Mouse (Mus musculus) ovary, postnatal 14 days (tissue): ENCODE data around the gene Kcnj6.
A peak's percentile ranks its signal among the peaks of the same experiment; 100 is the strongest.
"Not testable (repeated sequence)": the region's sequence is repeated elsewhere in the genome, so short reads cannot be mapped to it uniquely, and the experiment has no call there.

ENCODE experiments used
- DNase-seq: peaks from one replicate; pipeline ENCODE4 v3.0.0; 2022; ENCODE audit warnings: low spot score

Gene Kcnj6

GRCm38 (mm10) chr16:94850393-94850792 is 147.1 kb downstream of the Kcnj6 start:
- DNase-seq, result no peak

GRCm38 (mm10) chr16:94845996-94846395 is 151.5 kb downstream of the Kcnj6 start:
- no peak for DNase-seq

- no peak for DNase-seq
Measured at GRCm38 (mm10) chr16:94844769-94845168, 152.7 kb downstream of the Kcnj6 start.

- no peak for DNase-seq
Measured at GRCm38 (mm10) chr16:94839398-94839797, 158.1 kb downstream of the Kcnj6 start.

- no peak for DNase-seq
Measured at GRCm38 (mm10) chr16:94837881-94838280, 159.6 kb downstream of the Kcnj6 start.

DNA sequence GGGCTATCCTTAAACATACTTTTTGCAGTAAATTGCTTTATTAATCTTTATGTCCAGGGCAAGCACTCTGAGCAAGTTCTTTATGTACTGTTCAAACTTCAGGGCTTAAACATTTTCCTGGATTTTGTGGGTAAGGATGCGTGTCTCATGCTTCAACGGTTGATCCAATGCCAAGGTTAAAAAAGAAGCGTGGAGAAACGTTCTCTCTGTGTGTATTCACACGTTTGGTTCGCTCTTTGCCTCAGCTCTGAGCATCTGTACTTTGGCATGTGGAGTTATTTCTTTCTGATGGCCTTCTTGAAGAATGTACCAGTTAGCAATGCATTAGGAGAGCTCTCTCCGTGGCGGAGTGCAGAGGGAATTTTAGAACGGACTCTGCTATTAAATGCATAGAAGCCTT is 163.0 kb downstream of the Kcnj6 start:
- no peak for DNase-seq

DNA sequence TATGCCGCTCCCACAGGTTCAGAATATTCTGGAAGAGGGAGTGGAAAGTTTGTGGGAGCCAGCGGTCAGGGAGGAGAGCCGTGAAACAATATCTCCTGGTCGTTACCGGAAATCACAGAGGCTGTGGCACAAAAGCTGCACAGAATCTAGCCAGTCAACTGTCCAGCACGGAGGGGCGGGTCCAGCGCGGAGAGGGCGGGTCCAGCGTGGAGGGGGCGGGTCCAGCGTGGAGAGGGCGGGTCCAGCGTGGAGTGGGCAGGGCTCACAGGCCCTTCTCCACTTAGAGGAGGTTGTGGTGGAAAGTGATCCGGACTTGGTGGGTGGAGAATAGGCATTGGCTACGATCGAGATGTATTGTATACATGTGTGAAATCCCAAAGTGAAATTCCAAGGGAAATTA is 169.3 kb downstream of the Kcnj6 start:
- DNase-seq, result no peak

DNA sequence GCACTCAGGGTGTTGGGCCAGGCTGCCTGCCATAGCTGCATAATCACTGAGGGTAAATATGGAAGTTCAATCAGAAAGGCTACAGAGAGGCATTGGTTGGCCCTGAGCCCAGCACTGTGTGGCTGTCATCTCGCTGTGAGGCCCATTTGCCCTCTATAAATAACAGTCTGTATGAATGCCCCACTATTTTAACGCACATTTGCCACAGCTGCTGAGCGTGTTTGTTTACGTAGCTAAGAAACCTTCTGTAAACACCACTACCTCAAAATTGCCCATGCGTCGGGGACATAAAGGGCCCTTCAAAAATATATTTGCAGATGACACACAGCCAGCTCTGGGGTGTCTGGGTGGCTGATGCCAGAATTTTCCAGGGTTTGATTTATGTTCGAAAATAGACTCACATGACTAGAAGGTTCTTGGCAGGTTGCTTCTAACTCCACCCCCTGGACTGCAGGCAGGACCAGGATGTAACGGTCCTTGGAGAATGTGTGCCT is 170.4 kb downstream of the Kcnj6 start:
- no peak for DNase-seq

- no peak for DNase-seq
Measured at GRCm38 (mm10) chr16:94825274-94825673, 172.2 kb downstream of the Kcnj6 start.

GRCm38 (mm10) chr16:94822611-94823010 is 174.9 kb downstream of the Kcnj6 start:
- no peak for DNase-seq

DNA sequence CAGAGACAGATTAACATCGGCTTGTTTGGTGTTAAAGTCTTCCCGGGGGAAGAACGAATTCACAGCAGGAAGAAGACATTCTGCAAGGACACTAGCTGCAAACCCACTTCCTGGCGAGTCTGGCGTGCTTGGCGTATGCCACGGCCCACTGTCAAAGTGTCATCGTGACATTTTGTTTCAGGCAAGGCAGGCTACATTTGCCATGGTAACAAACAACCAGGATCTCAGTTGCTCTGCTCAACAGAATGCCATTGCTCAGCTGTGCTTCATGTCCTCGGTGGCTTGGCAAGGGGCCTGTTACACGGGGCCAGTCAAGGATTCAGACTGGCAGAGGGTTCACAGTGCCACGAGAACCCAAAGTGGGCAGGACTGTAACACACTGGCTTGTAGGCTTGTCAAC is 175.9 kb downstream of the Kcnj6 start:
- no peak for DNase-seq

DNA sequence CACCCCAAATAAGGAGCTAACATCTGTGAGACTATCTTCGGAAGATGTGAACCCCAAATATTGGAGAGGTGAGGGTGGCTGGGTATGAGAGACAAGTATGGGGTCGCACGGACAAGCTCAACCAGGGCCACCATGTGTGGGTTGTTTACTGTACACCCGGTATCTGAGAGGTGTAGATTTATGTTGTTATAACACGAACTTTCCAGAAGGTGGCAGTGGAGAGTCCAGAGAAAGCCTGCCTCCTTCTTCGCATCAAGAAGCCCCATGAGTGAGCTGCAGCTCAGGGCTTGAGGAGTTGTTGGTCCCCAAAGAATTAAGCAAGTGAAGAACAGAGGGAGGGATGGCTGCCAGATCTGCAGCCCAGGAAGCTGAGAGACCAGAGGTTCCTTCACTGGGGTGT is 181.1 kb downstream of the Kcnj6 start:
- peak; percentile 2 for DNase-seq

- no peak for DNase-seq
Measured at GRCm38 (mm10) chr16:94815891-94816290, 181.6 kb downstream of the Kcnj6 start.

- not testable (repeated sequence) for DNase-seq
Measured at GRCm38 (mm10) chr16:94809286-94809685, 188.2 kb downstream of the Kcnj6 start.

DNA sequence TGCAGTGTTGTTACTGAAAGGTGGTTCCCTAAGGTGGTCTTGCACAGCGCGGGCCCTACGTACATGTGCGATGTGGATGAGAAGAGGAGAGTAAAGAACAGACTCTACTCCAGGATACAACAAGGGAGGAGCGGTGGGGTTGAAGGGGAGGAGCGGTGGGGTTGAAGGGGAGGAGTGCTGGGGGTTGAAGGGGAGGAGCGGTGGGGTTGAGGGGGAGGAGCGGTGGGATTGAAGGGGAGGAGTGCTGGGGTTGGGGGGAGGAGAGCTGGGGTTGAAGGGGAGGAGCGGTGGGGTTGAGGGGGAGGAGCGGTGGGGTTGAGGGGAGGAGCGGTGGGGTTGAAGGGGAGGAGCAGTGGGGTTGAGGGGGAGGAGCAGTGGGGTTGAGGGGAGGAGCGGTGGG is 199.3 kb downstream of the Kcnj6 start:
- no peak for DNase-seq

GRCm38 (mm10) chr16:94797366-94797765 is 200.1 kb downstream of the Kcnj6 start:
- DNase-seq, result no peak

DNA sequence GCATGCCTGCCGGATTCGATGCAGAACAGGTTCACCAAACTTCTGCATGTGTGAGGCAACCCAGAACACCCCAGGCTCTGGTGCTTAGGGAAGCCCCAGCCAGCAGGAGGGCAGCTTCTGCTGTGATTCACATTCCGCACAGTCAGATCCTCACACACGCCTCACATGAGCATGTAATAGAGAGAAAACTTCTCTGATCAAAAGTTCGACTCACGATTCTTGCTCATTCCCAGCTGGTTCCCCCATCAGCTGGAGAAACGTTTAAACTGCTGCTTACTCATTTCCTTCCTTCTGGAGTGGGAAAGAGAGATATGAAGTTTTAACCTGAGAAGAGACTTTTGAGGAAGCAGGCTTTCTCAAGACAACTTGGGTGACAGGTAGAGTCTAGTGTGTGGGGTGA is 204.5 kb downstream of the Kcnj6 start:
- no peak for DNase-seq

DNA sequence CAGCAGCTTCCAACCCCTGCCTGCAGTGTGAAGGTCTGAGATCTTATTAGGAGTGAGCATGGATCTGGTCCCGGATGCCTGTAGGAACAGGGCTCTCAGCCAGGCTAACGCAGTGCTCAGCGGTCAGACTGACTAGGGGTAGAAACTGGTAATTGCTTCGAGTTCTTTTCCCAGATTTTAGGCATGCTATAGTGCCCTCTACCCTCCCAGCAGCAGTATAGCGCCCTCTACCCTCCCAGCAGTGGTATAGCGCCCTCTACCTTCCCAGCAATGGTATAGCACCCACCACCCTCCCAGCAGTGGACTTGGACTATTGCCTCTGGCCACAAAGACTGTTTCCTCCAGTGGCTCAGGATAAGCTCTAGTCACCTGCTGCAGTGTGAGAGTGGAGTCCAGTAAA is 207.5 kb downstream of the Kcnj6 start:
- DNase-seq, result peak; percentile 15

DNA sequence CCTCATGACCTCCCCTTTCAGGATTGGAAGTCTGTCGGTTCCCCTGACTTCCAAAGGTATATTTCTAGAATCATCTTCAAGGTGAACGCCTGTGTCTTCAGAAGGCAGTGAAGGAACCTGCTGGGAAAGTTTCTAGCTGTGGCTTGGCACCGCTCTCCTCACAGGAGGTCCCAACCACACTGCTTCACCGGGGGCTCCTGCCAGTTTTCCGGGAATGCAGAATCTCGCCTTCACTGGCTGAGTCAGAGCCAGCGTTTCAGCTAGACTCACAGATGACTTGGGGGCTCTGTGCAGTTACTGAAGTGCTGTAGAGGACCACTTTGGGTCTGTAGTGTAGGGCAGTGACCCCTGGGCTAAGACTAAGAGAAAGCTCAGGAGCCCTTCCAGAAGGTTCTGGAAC is 208.8 kb downstream of the Kcnj6 start:
- no peak for DNase-seq

DNA sequence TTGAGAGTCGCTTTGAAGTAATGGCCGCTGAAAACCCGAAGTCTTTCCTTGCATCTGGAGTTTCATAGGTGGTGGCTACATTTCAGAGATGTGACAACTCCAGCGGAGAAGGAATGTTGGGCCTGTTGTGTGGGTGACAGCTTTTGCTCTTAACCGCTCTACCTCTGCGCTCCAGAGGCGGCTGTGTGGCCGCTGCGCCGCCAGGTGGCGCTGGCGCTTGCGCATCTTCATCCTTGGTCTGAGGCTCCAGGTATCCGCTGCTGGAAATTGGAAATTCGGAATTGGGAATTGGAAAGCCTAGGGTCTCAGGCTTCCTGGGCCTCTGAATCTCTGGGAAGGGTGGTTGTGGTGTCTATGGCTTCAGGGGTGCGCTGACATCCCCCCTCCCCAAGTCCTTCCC is 209.3 kb downstream of the Kcnj6 start:
- peak; percentile 58 for DNase-seq

- DNase-seq, result no peak
Measured at GRCm38 (mm10) chr16:94785873-94786272, 211.6 kb downstream of the Kcnj6 start.

DNA sequence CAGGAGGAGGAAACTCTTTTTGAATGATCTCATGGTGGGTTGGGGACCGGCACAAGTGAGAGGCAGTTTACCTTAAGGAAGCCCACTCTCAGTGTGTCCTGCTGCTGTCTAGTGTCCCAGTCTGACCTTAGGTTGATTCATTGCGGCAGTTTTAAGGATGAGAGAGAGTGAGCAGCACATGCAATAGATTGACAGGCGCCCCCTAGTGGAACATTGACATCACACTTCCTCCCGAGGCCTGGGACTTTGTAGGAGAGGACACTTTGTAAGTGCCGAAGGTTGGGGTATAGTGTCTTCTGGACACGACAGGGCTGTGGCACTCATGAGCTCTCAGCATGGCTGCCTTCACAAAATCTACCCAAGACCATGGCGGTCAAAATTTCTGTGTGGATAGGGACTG is 213.8 kb downstream of the Kcnj6 start:
- no peak for DNase-seq

DNA sequence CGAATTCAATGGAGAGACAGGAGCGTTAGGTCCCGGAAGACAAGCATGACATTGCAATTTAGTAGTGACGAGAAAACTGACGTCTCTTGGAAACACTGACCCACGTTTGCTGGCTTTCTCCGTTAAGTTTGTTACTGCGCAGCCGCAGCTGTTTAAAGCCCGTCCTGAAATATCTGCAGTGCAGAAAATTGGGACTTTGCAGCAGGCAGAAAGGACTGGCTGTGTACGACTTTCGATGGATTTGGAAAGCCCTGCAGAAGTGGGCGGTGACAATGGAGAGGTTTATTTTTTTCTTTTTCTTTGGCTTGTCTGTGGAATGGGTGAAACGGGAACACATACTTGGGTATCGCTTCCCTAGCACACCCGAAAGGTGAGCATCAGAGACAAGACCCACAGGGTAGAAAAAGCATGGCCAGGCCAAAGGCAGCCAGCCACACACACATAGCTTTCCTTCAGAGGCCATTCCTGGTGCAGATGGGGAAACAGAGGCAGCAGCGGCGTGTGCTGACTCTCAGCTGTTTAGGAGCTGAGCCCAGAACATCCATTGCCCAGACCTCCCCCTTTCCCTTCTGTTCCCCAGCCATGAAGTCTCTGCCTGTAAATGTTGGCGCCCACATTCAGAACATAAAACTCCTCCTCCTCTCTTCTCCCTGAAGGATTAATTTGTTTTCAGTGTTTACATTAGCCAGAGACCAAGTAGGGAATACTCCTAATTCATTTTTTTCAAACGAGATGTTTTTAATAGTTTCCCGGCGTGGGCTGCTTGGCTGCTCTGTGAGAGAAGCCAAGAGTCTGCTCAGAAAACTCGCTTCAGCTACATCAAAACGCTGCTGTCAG is 215.2 kb downstream of the Kcnj6 start:
- DNase-seq, result no peak

DNA sequence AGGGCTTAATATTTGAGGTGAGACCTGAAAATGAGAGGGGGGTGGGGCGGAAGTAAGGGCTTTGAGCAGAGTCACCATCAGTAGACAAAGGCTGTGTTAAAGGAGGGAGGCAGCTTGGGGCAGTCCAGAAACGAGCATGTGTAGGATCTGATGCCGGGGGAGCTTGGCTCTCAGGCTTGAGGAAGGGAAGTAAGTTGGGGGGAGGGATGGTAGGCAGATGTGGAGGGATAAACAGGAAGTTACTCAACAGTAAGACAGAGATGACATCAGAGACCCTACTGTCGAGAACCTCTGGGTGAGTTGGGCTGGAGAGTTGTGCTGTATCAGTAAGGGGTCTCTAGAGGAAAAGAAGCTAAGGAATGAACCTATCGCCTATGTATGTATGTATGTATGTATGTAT is 223.6 kb downstream of the Kcnj6 start:
- DNase-seq, result no peak
